8 mouse cellular contexts compared by ENCODE assay signal in genomic region chr5:4496907-4497200, GRCm38 (mm10).
DNase-seq lines count a peak whose midpoint lies in the region; ATAC-seq and TF ChIP-seq lines count a peak whose summit lies in the region.

No protein-coding gene starts in this region.

- no peak for DNase-seq in gastrocnemius, adult 2 months
- DNase-seq in gastrocnemius, adult 8-10 months (ENCODE audit: low spot score in 2 of 2) = no peak
- peak; percentile 44 for DNase-seq in brain, embryonic 14.5 days (ENCODE audit: low read depth)
- no peak for DNase-seq in hindbrain, embryonic 14.5 days (ENCODE audit: low spot score)
- no peak for DNase-seq in midbrain, embryonic 11.5 days (ENCODE audit: low spot score, missing footprints)
- DNase-seq in ovary, postnatal 36 days (ENCODE audit: low spot score) = no peak
- no peak for DNase-seq in right cerebral cortex, postnatal 25 days
- no peak for DNase-seq in layer of hippocampus, adult 11-12 months (ENCODE audit: low spot score)

- peak overlapping the region; percentile 32 for H3K4me2 ChIP-seq in hindbrain, embryonic 14.5 days (replicated peaks)
- peak overlapping the region; percentile 17; the same call in 1 of the 2 replicates for H3K4me2 ChIP-seq in midbrain, embryonic 11.5 days

- 27% methylated on average over 3 of the region's 3 CpGs for WGBS in hindbrain, embryonic 14.5 days
- WGBS in midbrain, embryonic 11.5 days = 29% methylated on average over 3 of the region's 3 CpGs

- peak overlapping the region; percentile 50 for H3K4me3 ChIP-seq in gastrocnemius, adult 2 months
- H3K4me3 ChIP-seq in hindbrain, embryonic 14.5 days (replicated peaks; ENCODE audit: low read length) = no peak overlapping the region
- no peak overlapping the region for H3K4me3 ChIP-seq in midbrain, embryonic 11.5 days (ENCODE audit: low read depth, low read length)

- no peaks in the 10 kb centered on the region for H3K9me3 ChIP-seq in hindbrain, embryonic 14.5 days (ENCODE audit: control insufficient read depth, low read length)
- no peaks in the 10 kb centered on the region for H3K9me3 ChIP-seq in midbrain, embryonic 11.5 days (ENCODE audit: control insufficient read depth, low read length)

- intact Hi-C loops in gastrocnemius, adult 2 months (cut with DNase I) = no loop called here

- ATAC-seq in hindbrain, embryonic 14.5 days (ENCODE audit: low FRiP score) = no peak
- ATAC-seq in midbrain, embryonic 11.5 days (ENCODE audit: low FRiP score) = no peak

- no peak for TF ChIP-seq CTCF in gastrocnemius, adult 2 months (IDR thresholded peaks at IDR 0.05)
- TF ChIP-seq CTCF in brain, embryonic 14.5 days (IDR thresholded peaks at IDR 0.05; ENCODE audit: borderline replicate concordance, extremely low read depth, insufficient read depth, insufficient read length) = no peak

- H3K36me3 ChIP-seq in hindbrain, embryonic 14.5 days (replicated peaks; ENCODE audit: control insufficient read depth, insufficient read depth) = no peaks in the 10 kb centered on the region
- H3K36me3 ChIP-seq in midbrain, embryonic 11.5 days (ENCODE audit: control insufficient read depth, insufficient read depth, low read length) = no peaks in the 10 kb centered on the region

- peaks cover 17% of the 10 kb centered on the region for H3K4me1 ChIP-seq in hindbrain, embryonic 14.5 days (replicated peaks; ENCODE audit: control insufficient read depth, insufficient read depth, low read length)
- H3K4me1 ChIP-seq in midbrain, embryonic 11.5 days (ENCODE audit: control insufficient read depth, insufficient read depth, low read length) = peaks cover 15% of the 10 kb centered on the region

- no peak for TF ChIP-seq POLR2A in brain, embryonic 14.5 days (IDR thresholded peaks at IDR 0.05; ENCODE audit: borderline replicate concordance, extremely low read depth, insufficient read depth, insufficient read length, poor library complexity, severe bottlenecking)

- peak overlapping the region; percentile 25; the same call in 1 of the 2 replicates for H3K27ac ChIP-seq in gastrocnemius, adult 2 months
- peak overlapping the region; percentile 40; the same call in 1 of the 2 replicates for H3K27ac ChIP-seq in hindbrain, embryonic 14.5 days
- H3K27ac ChIP-seq in midbrain, embryonic 11.5 days (ENCODE audit: low read depth, low read length) = no peak overlapping the region

- H3K9ac ChIP-seq in hindbrain, embryonic 14.5 days = no peak overlapping the region
- H3K9ac ChIP-seq in midbrain, embryonic 11.5 days (ENCODE audit: low read length) = no peak overlapping the region

- no peaks in the 10 kb centered on the region for H3K27me3 ChIP-seq in hindbrain, embryonic 14.5 days (ENCODE audit: control insufficient read depth, insufficient read depth, low read length)
- H3K27me3 ChIP-seq in midbrain, embryonic 11.5 days (ENCODE audit: control insufficient read depth, insufficient read depth, low read length) = no peaks in the 10 kb centered on the region
